Mouse (Mus musculus) large intestine, adult 2 months (tissue): Measurements from ENCODE around the gene Slx1b. TPM values are rescaled to one million over a fixed set of nuclear protein-coding genes. Genes with fewer than 3 reads are reported as not detected.
"Not testable (repeated sequence)": the region's sequence is repeated elsewhere in the genome, so short reads cannot be mapped to it uniquely, and the experiment has no call there.

Source experiments
- DNase-seq: peaks from one replicate; pipeline ENCODE4 v3.0.0-alpha.2; 2012; ENCODE audit warnings: low read depth, low spot score
- WGBS: fragments of 180-500 bp; shearing (Covaris S2); methylation state at CpG from one replicate; pipeline ENCODE4 v1.1.7; 2018; 5-methylcytosine and 5-hydroxymethylcytosine counted together
- polyA plus RNA-seq: library from polyadenylated mRNA; depleted of rRNA; stranded (reverse); fragments of >200 nt; gene quantifications from 2 replicates; pipeline ENCODE4 v1.2.3, GENCODE M21; 2012; rRNA removed

Gene Slx1b
- polyA plus RNA-seq, result 8.8 and 12.0 TPM in 2 replicates

DNA sequence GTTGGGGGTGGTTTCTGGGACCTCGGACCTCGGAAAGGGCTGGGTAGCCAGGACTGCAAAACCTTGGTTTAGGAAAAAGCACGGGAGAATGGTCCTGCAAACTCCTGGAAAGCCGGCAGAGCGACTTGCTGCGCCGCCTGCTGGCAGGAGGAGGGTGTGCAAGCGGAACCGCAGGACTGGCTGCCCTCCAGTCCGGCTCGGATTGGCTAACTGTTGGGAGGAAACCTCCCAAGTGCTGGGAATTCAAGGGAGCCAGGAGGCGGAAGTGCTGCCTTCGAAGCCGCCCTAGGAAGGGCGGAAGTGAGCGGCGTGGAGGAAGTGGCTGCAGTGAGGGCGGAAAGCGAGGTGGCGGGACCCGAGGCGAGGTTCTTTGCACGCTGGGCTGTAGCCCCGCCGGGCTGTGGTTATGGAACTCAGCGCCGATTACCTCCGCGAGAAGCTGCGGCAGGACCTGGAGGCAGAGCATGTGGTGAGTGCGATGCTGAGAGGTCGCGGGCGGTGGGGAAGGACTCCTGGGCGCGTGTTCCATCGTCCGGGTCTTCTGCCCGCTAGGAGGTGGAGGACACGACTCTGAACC, at the start of gene Slx1b:
Gene Slx1b (minus strand): TSS at position 154 of the 577 bp plus-strand sequence.
- DNase-seq, result peak; percentile 94

DNA sequence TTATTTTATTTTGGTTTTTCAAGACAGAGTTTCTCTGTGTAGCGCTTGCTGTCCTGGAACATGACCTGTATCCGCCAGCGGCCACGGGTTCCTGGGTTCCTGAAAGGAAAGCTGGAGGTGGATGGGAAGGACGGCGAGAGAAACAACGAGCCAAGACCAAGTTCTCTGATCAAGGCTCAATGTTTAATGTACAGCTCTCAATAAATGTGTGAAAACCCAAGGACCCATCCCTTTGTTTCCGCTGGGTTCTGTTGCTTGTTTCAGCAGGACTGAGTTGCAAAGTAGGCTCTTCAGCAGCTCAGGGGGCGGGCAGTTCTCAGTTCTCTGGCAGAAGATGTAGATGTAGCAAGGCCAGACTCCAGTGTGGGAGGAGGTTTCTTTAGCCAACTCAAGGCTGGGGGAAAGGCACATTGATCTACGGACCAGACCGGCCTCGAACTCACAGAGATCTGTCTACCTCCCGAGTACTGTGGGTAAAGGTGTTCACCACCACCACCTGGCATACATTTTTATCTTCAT, 46.4 kb upstream of the Slx1b start:
- WGBS, result 90% methylated on average over 13 of the region's 13 CpGs
- DNase-seq, result no peak

More for the DNA sequence above, at the start of gene Slx1b:
- WGBS, result 1% methylated on average over 40 of the region's 40 CpGs

DNA sequence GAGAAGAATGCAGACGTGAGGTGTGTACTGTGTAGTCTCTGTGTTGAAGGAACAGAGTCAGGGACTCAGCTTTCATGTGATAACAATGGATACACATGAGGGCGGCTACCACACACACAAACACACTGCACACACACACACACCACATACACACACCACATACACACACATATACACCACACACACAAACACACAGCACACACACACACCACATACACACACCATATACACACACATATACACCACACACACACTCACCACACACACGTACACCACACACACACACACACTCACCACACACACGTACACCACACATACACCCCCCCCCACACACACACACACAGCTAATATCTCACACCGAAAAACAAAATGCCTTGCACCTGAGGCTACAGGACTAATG, 45.9 kb upstream of the Slx1b start:
- WGBS, result 87% methylated on average over 5 of the region's 5 CpGs
- DNase-seq, result no peak

DNA sequence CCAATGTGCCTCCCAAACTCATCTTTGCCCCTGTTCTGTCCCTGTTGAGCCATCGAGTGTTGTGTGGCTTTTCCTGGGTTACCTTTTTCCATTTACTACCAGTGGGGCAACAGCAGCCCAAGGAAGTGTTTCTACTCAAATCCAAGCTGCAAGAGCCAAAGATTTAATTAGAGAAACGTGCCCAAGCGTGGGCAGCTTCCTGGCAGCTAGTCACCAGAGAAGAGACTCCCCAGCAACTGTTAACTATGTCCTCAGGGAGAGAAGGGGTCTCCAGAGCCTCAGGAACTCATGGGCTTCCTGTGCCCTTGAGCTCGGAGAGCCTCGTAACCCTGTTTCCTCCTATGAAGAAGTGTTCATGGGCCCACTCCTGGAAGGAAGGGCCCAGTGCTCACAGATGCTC, 45.4 kb upstream of the Slx1b start:
- 73% methylated on average over 5 of the region's 5 CpGs for WGBS

DNA sequence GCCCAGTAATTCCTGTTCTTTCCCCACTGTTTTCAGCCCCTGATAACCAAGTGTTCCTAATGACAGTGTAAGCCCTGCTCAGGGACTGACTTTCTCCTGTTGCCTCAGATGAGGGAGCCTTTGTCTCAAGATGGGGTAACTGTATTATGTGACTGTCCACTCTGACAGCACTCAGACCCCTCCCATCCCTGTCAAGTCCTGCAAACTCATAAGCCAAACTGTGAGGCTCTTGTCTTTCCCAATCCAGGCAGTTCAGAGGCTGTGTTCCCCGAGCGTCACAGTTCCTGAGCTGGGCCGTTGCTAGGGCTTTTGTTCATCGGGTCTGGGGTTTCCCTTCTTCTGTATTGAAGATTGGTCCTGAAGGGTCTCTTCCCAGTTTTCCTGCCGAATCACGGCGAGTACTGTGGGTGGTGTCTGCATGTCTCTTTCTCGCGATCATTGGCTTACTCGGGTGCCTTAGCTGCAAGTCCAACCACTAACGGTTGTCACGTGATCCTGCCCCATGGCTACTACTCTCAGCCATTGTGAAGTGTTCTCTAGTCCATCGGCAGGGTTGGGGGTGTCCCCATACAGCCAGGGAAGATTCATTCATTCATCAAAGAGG, 44.6 kb upstream of the Slx1b start:
- 82% methylated on average over 13 of the region's 13 CpGs for WGBS
- DNase-seq, result no peak

More for the DNA sequence above, 45.4 kb upstream of the Slx1b start:
- no peak for DNase-seq

DNA sequence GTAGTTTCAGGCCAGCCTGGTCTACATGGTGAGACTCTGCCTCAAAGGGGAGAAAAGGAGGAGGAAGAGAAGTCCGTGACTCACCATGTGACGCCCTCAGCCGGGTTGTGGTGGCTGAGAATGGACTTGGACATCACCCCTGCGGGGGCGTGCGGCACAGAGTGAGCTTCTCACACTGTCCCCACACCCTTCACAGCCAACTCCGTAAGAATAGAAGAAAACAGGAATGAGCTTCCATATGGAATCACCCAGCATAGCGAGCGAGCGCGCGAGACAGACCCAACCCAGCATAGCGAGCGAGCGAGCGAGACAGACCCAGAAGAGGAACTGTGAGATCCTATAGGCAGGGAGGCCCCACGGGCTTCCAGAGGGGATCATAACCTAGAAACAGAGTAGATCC, 44.0 kb upstream of the Slx1b start:
- 83% methylated on average over 17 of the region's 17 CpGs for WGBS

DNA sequence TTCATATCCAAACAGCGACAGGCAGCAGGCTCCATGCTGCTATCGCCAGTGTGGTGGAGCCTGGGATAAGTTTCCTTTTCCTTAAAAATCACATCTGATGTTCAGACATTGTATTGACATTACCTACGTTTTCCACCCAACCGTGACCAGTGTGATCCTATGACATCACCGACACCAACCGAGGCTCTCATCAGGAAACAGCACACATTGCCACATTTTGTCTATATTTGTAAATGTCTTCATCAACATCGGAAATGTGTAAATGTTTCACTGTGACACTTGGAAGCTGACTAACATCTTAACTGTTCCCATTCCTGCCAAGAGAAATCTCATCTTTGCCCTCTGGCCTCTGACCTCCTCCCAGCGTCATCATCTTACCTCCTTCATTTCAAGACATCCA, 40.5 kb upstream of the Slx1b start:
- 71% methylated on average over 8 of the region's 8 CpGs for WGBS

More for the DNA sequence above, 44.0 kb upstream of the Slx1b start:
- no peak for DNase-seq

DNA sequence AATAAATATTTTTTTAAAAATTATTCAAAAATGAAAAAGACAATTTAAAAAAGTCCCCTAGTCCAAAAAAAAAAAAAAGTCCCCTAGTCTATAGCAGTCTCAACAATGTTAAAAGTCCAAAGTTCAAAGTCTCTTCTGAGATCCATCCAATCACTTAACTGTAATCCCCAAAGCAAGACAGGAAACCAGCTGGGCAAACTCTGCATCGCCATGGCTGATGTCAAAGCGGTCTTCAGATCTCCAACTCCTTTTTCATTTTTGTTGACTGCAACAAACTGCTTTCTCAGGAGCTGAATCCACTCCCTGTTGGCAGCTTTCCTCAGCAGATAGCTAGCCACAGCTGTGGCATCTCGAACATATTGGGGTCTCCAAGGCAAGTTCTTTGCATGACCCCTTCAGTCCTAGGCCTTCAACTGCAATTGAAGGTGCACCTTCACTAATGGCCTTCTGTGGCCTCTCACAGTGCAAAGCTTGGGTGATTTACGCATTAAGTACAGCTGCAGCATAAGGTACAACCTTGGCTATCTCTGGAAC, 34.7 kb upstream of the Slx1b start:
- not testable (repeated sequence) for DNase-seq
- WGBS, result 53% methylated on average over 4 of the region's 4 CpGs

More for the DNA sequence above, 40.5 kb upstream of the Slx1b start:
- DNase-seq, result no peak

DNA sequence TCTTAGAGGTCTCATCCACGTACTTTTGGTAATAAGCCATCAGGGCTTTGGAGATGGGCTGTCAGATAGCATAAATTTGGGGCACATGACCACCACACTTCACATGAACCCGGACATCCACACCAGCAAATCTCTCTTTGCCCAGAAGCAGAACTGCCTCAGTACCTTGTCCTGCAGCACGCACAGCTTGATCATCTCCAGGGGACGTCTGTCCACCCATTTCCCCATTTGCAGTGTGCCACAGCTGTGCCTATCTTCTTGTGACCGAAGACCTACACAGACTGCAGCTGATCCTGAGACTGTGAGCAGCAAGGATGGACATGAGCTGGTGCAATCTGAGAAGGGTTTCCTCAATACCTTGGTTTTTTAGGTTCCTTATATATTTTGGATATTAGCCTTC, 30.1 kb upstream of the Slx1b start:
- no peak for DNase-seq
- 69% methylated on average over 5 of the region's 5 CpGs for WGBS

DNA sequence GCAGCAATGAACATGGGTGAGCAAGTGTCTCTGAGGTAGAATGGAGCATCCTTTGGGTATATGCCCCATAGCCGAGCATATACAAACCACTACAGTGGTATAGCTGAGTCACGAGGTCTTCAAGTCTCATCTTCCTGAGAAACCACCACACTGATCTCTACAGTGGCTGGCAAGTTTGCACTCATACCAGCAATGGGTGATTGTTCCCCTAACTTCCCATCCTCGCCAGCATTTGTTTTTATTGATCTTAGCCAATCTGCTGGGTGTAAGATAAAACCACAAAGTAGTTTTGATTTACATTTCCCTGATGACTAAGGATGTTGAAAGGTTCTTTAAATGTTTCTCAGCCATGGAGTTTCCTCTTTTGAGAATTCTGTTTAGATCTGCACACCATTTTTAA, 29.5 kb upstream of the Slx1b start:
- no peak for DNase-seq
- WGBS, result 65% methylated on average over 3 of the region's 3 CpGs

DNA sequence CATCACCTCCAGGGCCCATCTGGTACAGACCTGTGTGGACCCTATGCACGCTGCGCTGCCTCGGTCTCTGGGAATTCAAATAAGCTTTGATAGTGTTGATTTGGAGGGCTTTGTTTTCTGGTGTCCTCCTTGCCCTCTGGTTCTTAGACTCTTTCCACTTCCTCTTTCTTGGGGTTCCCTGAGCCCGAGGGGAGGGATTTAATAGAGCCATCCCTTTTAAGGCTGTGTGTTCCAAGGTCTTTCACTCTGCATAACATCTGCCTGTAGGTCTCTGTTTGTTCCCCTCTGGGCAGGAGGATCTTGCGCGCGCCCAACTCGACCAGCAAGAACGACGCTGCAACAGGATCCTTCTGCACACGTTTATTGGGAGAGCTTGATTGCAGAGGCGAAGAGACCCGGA, 26.1 kb upstream of the Slx1b start:
- DNase-seq, result no peak
- 86% methylated on average over 13 of the region's 13 CpGs for WGBS

DNA sequence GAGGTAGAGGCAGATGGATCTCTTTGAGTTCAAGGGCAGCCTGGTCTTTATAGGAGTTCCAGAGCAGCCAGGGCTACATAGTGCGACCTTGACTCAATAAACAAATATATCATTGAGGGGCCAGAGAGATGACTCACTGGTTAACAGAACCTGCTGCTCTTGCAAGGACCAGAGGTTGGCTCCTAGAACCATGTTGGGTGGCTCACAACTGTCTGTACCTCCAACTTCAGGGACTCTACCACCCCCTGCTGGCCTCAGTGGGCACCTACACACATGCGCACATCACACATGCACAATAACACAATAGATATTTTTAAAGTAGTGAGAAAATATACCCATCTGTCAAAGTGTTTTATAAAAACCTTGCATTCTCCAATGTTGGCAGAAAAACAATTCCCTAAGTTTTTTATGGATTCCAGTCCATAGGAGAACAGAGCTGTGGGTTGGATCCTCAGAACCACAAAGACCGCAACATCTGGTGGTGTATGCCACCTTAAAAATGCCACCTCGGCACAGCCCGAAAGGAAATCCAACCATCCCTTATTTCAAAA, 23.3 kb upstream of the Slx1b start:
- no peak for DNase-seq
- 90% methylated on average over 5 of the region's 5 CpGs for WGBS

DNA sequence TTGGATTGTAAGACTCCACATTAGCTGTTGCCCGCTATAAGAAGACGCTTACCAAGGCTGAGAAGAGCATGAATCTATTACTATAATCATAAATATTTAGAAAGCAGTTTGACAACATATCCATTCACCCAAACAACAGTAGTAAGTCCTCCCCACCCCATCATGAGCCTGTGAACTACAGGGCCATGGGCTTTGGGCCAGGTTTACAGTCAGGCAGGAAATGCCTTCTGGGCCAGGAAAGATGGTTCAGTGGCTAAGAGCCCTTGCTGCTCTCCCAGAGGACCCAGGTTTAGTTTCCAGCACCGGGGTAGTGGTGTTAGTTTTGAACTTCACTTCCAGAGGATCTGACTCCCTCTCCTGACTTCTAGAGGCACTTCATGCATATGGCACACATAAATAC, 22.0 kb upstream of the Slx1b start:
- DNase-seq, result no peak
- 70% methylated on average over 3 of the region's 3 CpGs for WGBS

DNA sequence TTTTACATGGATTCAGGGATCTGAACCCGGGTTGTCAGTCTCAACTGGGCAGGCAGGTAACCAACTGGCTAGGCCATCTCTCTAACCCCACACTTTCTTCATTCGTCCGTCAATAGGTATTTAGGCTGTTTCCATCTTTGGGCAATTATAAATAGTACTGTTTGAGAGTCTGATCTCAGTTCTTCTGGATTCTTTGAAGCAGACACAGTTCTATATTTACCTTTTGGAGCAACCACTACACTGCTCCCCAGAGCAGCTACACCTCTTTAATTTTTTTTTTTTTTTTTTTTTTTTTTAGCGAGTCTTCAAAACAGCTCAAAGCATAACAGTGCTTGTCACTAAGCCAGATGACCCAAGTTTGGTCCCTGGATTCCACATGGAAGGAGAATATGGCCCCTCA, 20.1 kb upstream of the Slx1b start:
- DNase-seq, result no peak
- WGBS, result 81% methylated on average over 4 of the region's 4 CpGs

DNA sequence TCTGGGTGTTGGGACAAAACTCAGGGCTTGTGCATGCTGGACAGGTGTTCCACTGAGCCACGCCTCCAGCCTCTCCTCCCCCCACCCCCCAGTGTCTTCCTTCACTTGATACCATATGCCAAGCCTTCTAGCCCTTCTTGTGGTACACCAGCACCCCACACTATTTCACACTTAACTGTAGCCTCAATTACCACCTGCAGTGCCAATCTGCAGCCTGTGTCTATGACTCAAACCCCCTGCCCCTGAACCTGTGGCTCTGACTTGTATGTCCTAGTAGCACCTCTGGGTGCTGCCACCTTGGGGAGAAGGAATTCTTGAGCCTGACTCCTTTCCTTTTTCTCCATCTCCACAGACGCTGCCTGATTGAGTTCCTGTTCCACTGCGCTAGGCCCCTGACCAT, 16.3 kb upstream of the Slx1b start:
- 86% methylated on average over 3 of the region's 3 CpGs for WGBS
- DNase-seq, result no peak

DNA sequence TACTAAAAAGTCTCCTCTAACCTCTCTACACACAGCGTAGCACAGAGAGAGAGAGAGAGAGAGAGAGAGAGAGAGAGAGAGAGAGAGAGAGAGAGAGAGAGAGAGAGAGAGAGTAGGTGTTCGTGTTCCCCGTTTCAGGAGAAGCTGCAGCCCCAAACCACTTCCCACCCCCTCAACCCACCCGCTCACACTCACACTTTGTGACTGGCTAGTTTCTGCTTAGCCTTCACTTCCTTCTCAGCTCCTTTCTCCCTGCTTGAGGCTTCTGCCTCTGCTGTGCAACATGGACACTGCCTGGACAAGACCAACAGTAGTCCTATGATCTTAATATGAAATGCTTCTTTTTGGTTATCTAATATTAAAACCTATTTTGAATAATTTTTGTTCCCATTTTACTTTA, 14.7 kb upstream of the Slx1b start:
- DNase-seq, result no peak
- WGBS, result 80% methylated on average over 4 of the region's 4 CpGs

DNA sequence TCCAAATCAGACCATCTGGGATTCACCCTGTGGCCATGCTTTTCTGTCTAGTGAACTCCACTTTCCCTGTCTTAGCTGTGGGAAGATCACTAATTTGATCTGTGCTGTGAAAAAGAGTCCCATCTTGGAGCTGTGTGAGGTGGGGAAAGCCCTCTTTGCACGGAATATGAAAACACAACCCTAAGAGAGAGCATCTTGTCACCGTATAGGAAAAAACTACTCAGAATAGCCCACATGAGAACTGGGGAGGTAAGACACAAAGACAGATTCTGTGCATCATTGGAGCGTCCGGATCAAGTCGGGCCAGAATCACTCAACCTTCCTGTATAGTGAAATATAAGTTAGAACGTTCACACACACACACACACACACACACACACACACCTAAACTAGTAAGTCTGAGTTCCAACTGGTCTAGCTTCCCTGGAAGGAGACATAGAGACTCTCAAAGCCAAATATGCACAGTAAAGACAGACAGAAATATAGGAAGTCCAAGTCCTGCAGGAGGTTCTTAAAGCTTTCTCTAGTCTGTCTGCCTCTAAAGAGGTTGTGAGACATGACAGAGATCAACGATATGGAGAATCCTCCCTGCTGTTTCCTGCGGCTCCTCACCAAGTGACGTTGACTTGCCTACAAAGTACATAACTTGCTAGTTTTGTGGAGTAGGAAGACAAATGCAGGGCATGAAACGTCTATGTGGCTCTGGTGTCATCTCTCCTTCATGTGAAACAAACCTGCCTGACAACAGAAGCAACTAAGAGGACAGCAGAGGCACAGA, 12.8 kb upstream of the Slx1b start:
- no peak for DNase-seq
- WGBS, result 82% methylated on average over 10 of the region's 10 CpGs

DNA sequence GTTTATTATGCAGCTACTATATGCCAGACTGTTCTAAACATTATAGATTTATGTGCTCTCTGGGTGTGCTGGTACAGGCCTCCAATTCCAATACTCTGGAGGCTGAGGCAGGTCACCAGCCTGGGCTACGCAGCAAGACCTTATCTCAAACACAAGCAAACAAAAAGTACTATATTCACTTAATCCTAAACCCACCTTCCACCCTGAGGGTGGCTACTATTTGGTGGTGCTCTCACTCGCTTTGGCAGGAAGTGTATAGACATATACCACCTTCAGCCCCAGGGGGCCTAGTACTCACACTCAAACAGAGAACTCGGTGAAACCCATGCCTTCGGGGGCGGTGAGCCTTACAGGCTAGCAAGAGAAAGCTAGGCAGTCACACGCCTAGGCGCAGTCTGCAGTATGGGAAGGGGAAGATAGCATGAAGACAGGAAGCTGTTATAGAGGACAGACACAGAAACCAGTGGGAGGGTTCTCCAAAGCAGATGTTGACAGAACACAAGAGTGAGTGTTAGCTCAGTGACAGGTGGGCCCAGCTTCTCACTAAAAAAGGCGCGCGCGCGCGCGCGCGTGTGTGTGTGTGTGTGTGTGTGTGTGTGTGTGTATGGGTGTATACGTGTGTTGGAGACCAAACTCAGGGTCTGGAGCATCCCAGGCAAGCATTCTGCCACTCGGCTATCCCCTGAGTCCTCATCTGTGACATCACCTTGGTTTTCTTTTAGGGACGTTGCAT, 12.0 kb upstream of the Slx1b start, which contains the start of gene Coro1a:
Gene Coro1a (minus strand): TSS at position 346 of the 733 bp plus-strand sequence.
- DNase-seq, result no peak
- 86% methylated on average over 19 of the region's 19 CpGs for WGBS
